Mouse (Mus musculus) gastrocnemius, postnatal 25 days (tissue): ENCODE data around the gene Ntn5. TPM values are rescaled to one million over a fixed set of nuclear protein-coding genes. Genes with fewer than 3 reads are reported as not detected.
A peak's percentile ranks its signal among the peaks of the same experiment; 100 is the strongest.

Experiments used
- DNase-seq: peaks from one replicate; pipeline ENCODE4 v3.0.0; 2022
- total RNA-seq, 2 experiments: library from RNA; stranded (reverse); gene quantifications; 1 replicate in 1 of 2; 2 replicates in 1 of 2; pipeline ENCODE4 v1.2.3; 2021

The Ntn5 gene
- total RNA-seq, 2 experiments from 2014 or later = 0.38 to 0.75 TPM

DNA sequence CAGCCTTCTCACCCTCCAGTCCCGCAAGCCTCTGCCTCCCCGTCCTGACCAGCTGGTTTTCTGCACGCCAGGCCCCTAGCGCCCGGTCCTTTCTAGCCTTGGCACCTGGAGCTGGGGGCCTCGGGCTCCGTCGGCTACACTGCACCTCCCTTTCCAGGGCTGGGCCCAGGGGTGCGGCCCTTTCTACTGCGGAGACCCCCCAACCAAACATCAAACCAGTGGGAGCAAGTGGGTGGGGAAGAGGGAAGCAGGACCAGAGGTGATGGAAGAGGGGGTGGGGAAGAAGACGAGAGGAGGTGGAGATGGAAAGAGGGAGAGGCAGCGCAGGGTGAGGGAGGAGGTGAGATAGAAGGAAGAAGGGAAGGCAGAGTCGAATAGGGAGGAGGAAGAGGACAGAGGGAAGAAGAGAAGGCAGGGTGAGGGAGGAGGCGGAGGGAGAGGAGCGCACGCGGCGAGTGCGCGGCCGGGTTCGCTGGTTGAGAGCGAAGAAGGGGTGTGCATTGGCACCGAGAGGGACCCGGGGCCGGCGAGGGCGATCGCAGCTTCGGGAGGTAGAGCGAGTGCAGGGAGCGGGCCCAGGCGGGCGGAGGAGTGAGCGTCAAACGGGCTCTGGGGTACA, 15.8 kb downstream of the Ntn5 start, which contains the start of gene Car11:
Gene Car11 (plus strand): TSS at position 321 of the 619 bp plus-strand sequence.
- DNase-seq = peak; percentile 17

GRCm38 (mm10) chr7:45700301-45701015, 16.6 kb downstream of the Ntn5 start:
- DNase-seq = peak; percentile 80

DNA sequence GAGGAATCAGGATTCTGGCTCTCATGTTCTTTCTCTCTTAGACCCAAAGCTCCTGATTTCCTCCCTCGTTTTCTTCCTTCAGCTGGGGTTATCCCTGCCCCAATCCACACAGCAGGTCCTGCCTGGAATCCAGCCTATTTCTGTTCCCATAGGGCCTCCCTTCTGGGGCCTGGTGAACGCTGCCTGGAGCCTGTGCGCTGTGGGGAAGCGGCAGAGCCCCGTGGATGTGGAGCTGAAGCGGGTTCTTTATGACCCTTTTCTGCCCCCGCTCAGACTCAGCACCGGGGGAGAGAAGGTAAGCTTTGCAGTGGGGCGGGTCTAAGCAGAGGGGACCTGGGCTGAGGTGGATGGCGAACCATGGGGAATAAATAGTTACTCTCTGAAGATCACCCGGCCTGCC, 17.2 kb downstream of the Ntn5 start:
- DNase-seq = peak; percentile 31

- peak; percentile 13 for DNase-seq
Observed at GRCm38 (mm10) chr7:45701607-45702006, 17.8 kb downstream of the Ntn5 start.

- DNase-seq = no peak
Observed at GRCm38 (mm10) chr7:45702316-45702715, 18.5 kb downstream of the Ntn5 start.

GRCm38 (mm10) chr7:45702809-45703520, 19.1 kb downstream of the Ntn5 start:
- peak; percentile 29 for DNase-seq

GRCm38 (mm10) chr7:45703521-45704033, 19.8 kb downstream of the Ntn5 start:
- DNase-seq = peak; percentile 39

DNA sequence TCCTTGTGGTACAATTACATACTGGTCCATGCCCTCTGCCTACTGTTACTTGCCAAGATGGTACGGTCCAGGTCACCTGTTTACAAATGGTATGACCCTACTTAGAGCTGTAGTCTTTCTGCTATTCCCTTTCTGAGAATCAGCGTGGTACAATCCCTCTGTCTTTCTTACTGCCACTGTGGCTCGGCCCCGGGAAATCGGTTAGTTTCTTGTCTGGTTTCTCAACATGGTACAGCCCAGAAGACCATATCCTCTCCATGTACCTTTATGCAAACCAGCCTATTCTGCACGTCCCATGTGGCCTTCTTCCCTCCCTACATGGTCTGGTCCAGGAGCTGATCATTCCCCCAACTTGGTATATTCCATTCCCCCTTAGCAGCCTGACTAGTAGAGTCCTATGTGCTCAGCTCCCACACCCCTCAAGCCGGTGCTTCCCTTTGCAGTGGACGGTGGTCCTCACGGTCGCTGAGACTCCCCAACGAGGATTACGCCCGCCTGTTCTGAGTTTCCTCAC, 20.3 kb downstream of the Ntn5 start:
- peak; percentile 77 for DNase-seq

DNA sequence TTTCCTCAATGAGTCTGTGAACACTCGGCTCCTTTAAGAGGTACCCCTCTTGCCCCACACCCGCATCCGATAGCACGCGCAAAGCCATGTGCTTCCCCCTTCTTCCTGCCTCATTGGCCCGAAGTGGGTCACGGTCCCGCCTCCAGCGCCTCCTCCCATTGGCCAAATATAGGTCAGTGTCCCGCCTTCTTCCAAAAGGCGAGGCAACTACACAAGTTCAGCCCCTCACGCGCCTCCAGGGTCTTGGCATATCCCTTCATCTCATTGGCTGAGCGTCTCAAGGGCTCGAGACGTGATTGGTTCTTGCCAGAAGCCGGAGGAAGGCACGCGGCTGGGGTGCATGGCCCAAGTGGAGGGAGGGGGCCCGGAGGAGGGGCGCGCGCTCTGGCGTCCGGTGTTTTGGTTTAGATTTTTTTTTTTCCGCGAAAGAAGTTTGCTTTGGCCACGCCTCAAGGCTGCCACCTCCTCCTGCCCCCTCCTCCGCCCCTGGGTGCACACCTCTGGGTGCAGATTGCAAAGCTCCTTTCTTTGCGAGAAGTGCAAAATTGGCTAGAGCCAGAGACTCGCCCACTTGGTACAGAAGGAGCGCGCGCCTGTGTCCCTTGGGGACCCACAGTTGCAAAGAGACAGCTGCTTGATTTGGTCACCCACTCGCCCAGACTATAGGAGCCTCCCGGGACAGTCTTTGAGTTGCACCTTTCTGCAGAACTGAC, 21.1 kb downstream of the Ntn5 start, which contains the start of gene Dbp:
Gene Dbp (plus strand): TSS at position 359 of the 713 bp plus-strand sequence.
- peak; percentile 100 for DNase-seq

- peak; percentile 66 for DNase-seq
Observed at GRCm38 (mm10) chr7:45705443-45705864, 21.6 kb downstream of the Ntn5 start.

DNA sequence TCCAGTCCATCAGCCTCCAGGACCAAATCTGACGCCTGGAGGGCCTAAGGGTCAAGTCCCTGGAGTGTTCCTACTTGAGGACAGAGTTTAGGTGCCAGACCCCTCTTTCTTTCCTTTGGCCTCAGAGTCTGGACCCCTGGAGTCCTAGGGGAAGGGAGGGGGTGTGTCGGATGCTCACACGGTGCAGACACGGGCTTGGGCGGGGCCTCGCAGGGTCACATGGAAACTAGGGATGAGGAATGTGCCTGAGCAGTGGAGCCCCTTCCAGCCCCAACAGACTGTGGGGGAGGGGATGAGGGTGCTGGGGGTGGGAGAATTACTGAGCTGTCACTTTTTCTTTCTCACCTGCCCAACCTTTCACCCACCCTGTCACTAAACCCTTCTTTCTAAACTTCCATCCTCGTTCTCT, 22.1 kb downstream of the Ntn5 start:
- DNase-seq = peak; percentile 92

GRCm38 (mm10) chr7:45706721-45707241, 23.0 kb downstream of the Ntn5 start:
- DNase-seq = peak; percentile 94

DNA sequence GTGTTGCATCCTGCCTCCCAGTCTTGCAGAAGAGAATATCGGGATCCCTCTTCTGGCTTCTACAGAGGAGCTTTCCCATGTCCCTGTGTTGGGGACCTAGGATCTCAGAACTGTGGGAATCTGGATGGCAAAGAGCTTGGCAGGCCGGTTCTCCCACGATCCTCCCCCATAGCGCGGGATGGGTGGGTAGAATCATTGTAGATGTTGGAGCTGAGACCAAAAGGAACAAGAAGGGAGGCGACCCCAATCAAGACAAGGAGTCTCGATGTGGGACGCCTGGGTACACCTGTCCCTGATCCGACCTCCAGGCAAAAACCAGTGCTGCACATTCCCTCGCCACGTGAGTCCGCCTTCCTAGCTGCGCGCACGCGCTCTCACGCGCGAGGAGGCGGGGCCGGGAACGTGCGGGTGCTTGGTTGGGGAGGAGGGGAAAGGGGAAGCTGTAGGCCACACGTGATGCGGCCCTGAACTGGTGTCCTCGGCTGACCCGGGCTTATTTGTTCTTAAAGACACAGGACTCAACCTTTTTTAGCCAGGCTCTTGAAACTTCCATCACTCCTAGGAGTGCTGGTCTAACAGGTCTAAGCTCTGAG, 23.6 kb downstream of the Ntn5 start:
- DNase-seq = peak; percentile 98

GRCm38 (mm10) chr7:45708221-45708761, 24.5 kb downstream of the Ntn5 start:
- DNase-seq = peak; percentile 74

DNA sequence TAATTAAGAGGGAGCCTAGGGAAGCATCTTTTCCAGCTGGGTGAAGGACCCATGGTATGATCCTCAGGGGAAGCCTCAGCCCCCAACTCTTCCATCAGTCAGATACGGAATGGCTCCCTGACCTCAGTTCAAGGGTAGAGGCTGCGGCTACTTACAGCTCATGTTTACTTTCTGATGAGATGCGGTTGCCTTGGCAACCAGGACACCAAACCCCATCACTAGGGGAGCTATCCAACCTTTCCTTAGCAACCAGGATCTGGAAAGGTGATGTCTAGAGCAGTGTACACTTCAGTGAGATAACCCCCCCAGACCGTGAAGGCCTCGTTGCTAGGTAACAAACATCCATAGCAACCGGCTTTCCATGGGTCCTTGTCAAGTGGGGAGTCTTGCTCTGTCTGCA, 25.2 kb downstream of the Ntn5 start:
- peak; percentile 8 for DNase-seq

- peak; percentile 16 for DNase-seq
Observed at GRCm38 (mm10) chr7:45709677-45710355, 26.0 kb downstream of the Ntn5 start.

- no peak for DNase-seq
Observed at GRCm38 (mm10) chr7:45710477-45711191, 26.8 kb downstream of the Ntn5 start.

GRCm38 (mm10) chr7:45711316-45712021, 27.6 kb downstream of the Ntn5 start:
- peak; percentile 49 for DNase-seq
